Comparison of ENCODE assay signal across 8 mouse cellular contexts in genomic region chr1:94078835-94079440, GRCm38 (mm10). TPM values are rescaled to one million over a fixed set of nuclear protein-coding genes. Genes with fewer than 3 reads are reported as not detected.
DNase-seq lines count a peak whose midpoint lies in the region; ATAC-seq lines count a peak whose summit lies in the region.

No protein-coding gene starts in this region.

- no peaks in the 10 kb centered on the region for H3K9me3 ChIP-seq in hindbrain, embryonic 16.5 days (ENCODE audit: control insufficient read depth, low read length)

- no peaks in the 10 kb centered on the region; the same call in 1 of the 2 replicates for H3K27me3 ChIP-seq in hindbrain, embryonic 16.5 days (replicated peaks; ENCODE audit: control insufficient read depth, insufficient read depth, low read length)

- no peak overlapping the region for H3K27ac ChIP-seq in hindbrain, embryonic 16.5 days (ENCODE audit: low read depth, low read length)

- WGBS in hindbrain, embryonic 16.5 days = 5% methylated on average over 9 of the region's 9 CpGs

- H3K9ac ChIP-seq in hindbrain, embryonic 16.5 days (ENCODE audit: low read depth, low read length) = no peak overlapping the region

- no peaks in the 10 kb centered on the region for H3K4me1 ChIP-seq in hindbrain, embryonic 16.5 days (ENCODE audit: control insufficient read depth, insufficient read depth, low read depth, low read length)

- DNase-seq in MN1 (ENCODE audit: low spot score) = peak; percentile 59
- peak; percentile 85 for DNase-seq in cerebellum, adult 9-10 months
- peak; percentile 88 to 94 for DNase-seq in frontal cortex, postnatal 25 days (ENCODE audit: low spot score in 2 of 2)
- peak; percentile 89 for DNase-seq in left cerebral cortex, adult 11 months (ENCODE audit: low spot score)
- DNase-seq in lung, postnatal 4 days = peak; percentile 81 to 87
- DNase-seq in right cerebral cortex, adult 2 months (ENCODE audit: low spot score in 2 of 2) = peak; percentile 94 to 97
- peak; percentile 53 for DNase-seq in urinary bladder, postnatal 10 days (ENCODE audit: low spot score)

- peak; percentile 96 for ATAC-seq in hindbrain, embryonic 16.5 days

- no peak overlapping the region for H3K4me2 ChIP-seq in hindbrain, embryonic 16.5 days (ENCODE audit: low read length)

- no peaks in the 10 kb centered on the region for H3K36me3 ChIP-seq in hindbrain, embryonic 16.5 days (ENCODE audit: control insufficient read depth, insufficient read depth, low read length)

- no peak overlapping the region for H3K4me3 ChIP-seq in hindbrain, embryonic 16.5 days (ENCODE audit: low read length)

RNA-seq across cellular contexts. Expression of gene Pdcd1, which starts 26.6 kb away (rescaled TPM):
- not detected in 2 replicates for polyA plus RNA-seq in hindbrain, embryonic 16.5 days (2015; fragmentation: Nextera tagmentation; extraction: Ambion mirVana)

RNA-seq across cellular contexts. Expression of gene Neu4, which starts 58.7 kb away (rescaled TPM):
- polyA plus RNA-seq in hindbrain, embryonic 16.5 days (2015; fragmentation: Nextera tagmentation; extraction: Ambion mirVana) = 0.11 and 0.41 TPM in 2 replicates
